Mouse (Mus musculus) neural tube, embryonic 12.5 days (tissue): Measurements from ENCODE around the gene Zfp281. TPM values are rescaled to one million over a fixed set of nuclear protein-coding genes. Genes with fewer than 3 reads are reported as not detected.

ENCODE experiments used
- ATAC-seq: fragments of 200-750 bp; cut with Nextera tagmentation; 2 replicates; pipeline ENCODE4 v1.8.0; 2017; ENCODE audit warnings: low read depth, mild to moderate bottlenecking, moderate TSS enrichment, moderate library complexity; ENCODE audit not compliant: low FRiP score
- H3K27ac ChIP-seq: fragments of 300-500 bp; sonication (generic); 2 replicates; pipeline ENCODE4 v1.5.1; 2016
- H3K27me3 ChIP-seq: fragments of 300-500 bp; sonication (generic); replicated peaks from 2 replicates; pipeline ENCODE4 v1.6.1; 2016; ENCODE audit warnings: mild to moderate bottlenecking
- H3K36me3 ChIP-seq: fragments of 300-500 bp; sonication (generic); 2 replicates; pipeline ENCODE4 v1.6.1; 2016; ENCODE audit warnings: mild to moderate bottlenecking
- H3K4me1 ChIP-seq: fragments of 300-500 bp; sonication (generic); 2 replicates; pipeline ENCODE4 v1.6.1; 2016
- H3K4me2 ChIP-seq: fragments of 300-500 bp; sonication (generic); replicated peaks from 2 replicates; pipeline ENCODE4 v1.6.1; 2016; ENCODE audit warnings: mild to moderate bottlenecking
- H3K4me3 ChIP-seq: fragments of 300-500 bp; sonication (generic); 2 replicates; pipeline ENCODE4 v1.5.1; 2016
- H3K9ac ChIP-seq: fragments of 300-500 bp; sonication (generic); 2 replicates; pipeline ENCODE4 v1.6.1; 2016; ENCODE audit warnings: mild to moderate bottlenecking
- H3K9me3 ChIP-seq: fragments of 300-500 bp; sonication (generic); 2 replicates; pipeline ENCODE4 v1.6.1; 2016; ENCODE audit warnings: mild to moderate bottlenecking
- WGBS: fragments of 180-500 bp; shearing (Covaris S2); methylation state at CpG from one replicate; pipeline ENCODE4 v1.1.7; 2016; 5-methylcytosine and 5-hydroxymethylcytosine counted together
- polyA plus RNA-seq: library from polyadenylated mRNA; unstranded; fragments of >200 nt; fragmentation: Nextera tagmentation; extraction: Ambion mirVana; gene quantifications from 2 replicates; pipeline ENCODE4 v1.2.1, GENCODE M21; 2016

The Zfp281 gene
- polyA plus RNA-seq, 1 experiment from 2014 or later, result 35.2 TPM

DNA sequence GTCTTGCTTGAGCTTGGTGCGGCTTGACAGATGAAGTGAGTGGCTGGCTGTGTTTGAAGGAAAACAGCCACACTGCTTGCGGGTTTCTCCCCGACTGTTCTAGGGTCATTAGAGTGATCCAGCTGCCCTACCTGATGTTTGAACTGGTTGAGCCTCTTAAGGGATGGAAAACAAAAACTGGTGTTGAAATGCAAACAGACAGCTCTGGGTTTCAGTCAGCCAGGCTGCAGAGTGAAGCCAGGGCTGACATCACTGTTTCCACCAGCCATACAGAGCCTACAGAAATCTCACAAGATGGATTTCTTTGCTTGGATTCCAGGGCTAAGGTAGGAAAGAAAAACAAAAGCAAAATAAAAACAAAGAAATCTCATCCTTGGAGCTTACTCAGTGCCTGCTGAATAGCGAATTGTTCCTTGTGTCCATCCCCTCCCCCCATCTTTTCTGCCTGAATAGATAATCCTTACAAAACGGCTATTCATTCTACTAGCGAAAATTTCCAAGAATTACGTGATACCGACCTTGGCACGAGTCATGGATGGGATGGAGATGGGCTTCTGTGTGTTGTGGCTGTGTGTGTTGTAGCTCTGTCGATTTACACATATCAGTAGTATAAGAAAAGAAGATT, 37.4 kb downstream of the Zfp281 start:
- no peaks in the 10 kb centered on the region for H3K36me3 ChIP-seq
- no peak for ATAC-seq

DNA sequence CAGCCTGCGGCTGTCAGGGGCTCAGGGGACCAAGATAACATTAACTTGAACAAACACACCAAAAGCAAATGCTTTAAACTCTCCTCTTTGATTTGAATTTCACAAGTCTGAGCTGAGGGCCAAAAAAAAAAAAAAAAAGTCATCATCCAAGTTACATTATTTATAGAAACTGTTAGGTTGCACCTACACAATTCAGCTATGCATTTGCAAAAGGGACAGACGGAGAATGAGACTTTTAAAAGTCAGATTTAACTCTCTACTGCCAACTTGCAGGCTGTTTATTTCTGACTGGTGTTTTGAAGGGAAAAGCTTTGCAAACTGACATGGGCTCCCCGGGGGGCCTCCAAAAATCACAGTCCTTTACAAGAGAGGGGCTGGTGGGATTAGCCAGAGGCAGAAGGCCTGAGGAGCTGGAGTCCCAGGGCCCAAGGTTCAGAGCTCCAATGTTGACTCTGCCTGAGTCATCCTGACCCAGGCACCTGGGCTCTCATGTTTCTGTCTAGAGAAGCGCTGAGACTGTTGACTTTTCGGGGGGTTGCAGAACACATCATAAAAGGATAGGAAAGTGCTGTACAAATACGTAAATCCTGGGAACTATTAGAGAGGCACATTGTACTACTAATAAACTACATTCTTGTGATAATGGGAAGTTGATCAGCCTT, 40.4 kb downstream of the Zfp281 start:
- WGBS, result 63% methylated on average over 6 of the region's 6 CpGs
- H3K36me3 ChIP-seq, result no peaks in the 10 kb centered on the region
- peaks cover 10% of the 10 kb centered on the region for H3K4me1 ChIP-seq
- ATAC-seq, result no peak
- H3K9ac ChIP-seq, result no peak overlapping the region
- H3K9me3 ChIP-seq, result no peaks in the 10 kb centered on the region
- no peaks in the 10 kb centered on the region for H3K27me3 ChIP-seq
- no peak overlapping the region for H3K4me3 ChIP-seq
- no peak overlapping the region for H3K27ac ChIP-seq
- H3K4me2 ChIP-seq, result no peak overlapping the region

More for the DNA sequence above, 37.4 kb downstream of the Zfp281 start:
- Histone ChIP-seq H3K9ac (no peak overlapping the region), H3K9me3 (no peaks in the 10 kb centered on the region), H3K4me2 (peak overlapping the region; percentile 24), H3K4me1 (peaks cover 10% of the 10 kb centered on the region), H3K27me3 (no peaks in the 10 kb centered on the region), H3K27ac (no peak overlapping the region), H3K4me3 (no peak overlapping the region)
- WGBS, result 28% methylated on average over 10 of the region's 10 CpGs

DNA sequence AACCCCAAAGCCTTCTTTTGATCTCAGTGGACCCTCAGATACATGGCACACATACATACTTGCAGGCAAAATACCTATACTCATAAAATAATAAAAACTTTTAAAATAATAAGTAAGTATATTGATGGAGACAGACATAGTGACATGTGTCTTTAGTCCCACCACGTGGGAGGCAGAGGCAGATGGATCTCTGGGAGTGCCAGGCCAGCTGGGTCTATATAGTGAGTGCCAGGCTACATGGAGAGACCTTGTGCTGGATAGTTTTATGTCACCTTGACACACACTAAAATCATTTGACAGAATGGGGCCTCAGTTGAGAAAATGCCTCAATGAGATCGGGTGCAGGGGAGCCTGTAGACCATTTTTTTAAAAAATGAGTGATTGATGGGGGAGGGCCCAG, 41.8 kb downstream of the Zfp281 start:
- 71% methylated on average over 2 of the region's 2 CpGs for WGBS
- Histone ChIP-seq H3K36me3 (no peaks in the 10 kb centered on the region), H3K4me1 (peaks cover 13% of the 10 kb centered on the region), H3K27ac (no peak overlapping the region), H3K4me3 (no peak overlapping the region), H3K9me3 (no peaks in the 10 kb centered on the region), H3K4me2 (no peak overlapping the region), H3K27me3 (no peaks in the 10 kb centered on the region), H3K9ac (no peak overlapping the region)
- no peak for ATAC-seq

DNA sequence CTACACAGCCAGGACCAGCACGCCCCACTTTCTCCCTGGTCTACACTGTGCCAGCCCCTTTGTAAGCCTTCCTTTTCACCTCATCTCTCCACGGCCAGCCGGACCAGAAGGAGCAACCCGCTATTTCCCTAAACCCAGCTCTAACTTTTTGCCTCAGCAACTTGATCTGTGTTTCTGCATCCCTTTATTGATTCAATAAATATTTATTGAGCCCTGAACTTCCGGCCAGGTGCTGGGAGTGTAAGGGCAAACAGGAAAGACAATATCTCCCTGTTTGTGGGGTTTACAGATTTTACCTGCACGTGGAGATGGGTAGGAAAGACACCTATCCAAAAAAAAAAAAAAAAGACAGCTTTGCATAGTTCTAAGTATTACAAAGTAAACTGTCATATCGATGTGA, 45.2 kb downstream of the Zfp281 start:
- Histone ChIP-seq H3K9ac (no peak overlapping the region), H3K36me3 (no peaks in the 10 kb centered on the region), H3K27ac (no peak overlapping the region), H3K27me3 (no peaks in the 10 kb centered on the region), H3K4me3 (no peak overlapping the region), H3K4me1 (0 out of 2 replicates have a peak, but pooled peaks cover 5% of the 10 kb centered on the region), H3K9me3 (no peaks in the 10 kb centered on the region), H3K4me2 (no peak overlapping the region)
- 67% methylated on average over 7 of the region's 7 CpGs for WGBS
- no peak for ATAC-seq

DNA sequence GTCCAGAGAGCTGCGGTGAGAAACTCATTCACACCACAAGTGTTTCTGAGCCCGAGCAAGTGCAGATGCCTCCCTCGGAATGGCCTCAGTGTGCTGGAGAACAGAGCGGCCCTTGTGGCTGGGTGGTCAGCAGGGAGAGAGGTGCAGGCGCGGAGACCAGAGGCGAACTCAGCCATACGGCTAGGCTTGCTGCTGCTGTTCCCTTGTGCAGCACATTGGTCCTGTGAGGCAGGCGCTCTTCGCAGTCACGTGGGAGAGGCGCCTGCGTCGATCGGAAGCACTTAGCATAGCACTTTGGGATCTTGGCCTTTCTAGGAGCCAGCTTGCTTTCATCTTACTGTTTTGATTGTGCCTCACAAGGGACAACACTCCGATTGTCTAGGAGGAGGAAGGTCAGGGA, 45.7 kb downstream of the Zfp281 start:
- no peaks in the 10 kb centered on the region for H3K36me3 ChIP-seq
- WGBS, result 39% methylated on average over 16 of the region's 16 CpGs
- H3K4me3 ChIP-seq, result 0 out of 2 replicates have a peak overlapping the region, but pooled peaks have one; percentile 5
- 0 out of 2 replicates have a peak, but pooled peaks have one; percentile 25 for ATAC-seq
- no peak overlapping the region for H3K27ac ChIP-seq
- H3K27me3 ChIP-seq, result no peaks in the 10 kb centered on the region
- no peaks in the 10 kb centered on the region for H3K9me3 ChIP-seq
- peaks cover 5% of the 10 kb centered on the region; the same call in 1 of the 2 replicates for H3K4me1 ChIP-seq
- no peak overlapping the region for H3K9ac ChIP-seq
- H3K4me2 ChIP-seq, result peak overlapping the region; percentile 33

DNA sequence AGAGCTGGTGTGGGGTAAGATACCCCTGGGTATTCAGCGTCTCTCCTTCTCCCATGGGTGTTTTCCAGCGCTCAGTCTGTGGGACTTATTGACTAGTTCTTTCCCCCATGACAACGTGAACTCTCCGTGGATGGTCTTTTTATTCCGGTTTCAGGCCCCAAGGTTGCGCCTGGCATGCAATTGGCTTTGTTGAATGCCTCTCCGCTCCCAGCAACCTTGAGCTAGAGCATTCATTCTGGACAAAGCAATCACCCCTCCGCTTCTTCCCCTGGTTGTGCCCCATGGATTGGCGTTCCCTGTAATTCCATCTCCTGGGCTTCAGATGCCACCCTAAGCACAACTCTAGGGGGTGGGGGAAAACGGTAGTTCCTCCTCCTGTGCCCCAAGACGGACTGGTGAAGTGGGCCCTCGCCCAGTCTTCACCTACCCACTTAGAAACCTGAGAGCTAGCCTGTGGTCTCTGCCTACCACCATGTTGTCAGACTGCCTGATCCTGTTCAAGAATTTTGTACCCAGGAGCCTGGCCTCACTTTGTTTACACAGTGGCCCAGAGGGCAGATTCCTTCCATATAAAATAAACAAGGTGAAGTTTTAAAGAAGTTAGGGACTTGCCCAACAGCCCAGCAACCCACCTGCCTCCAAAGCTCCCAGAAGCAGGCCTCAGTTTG, 47.2 kb downstream of the Zfp281 start:
- Histone ChIP-seq H3K9me3 (no peaks in the 10 kb centered on the region), H3K9ac (no peak overlapping the region), H3K27me3 (no peaks in the 10 kb centered on the region), H3K36me3 (no peaks in the 10 kb centered on the region), H3K4me3 (no peak overlapping the region), H3K27ac (no peak overlapping the region), H3K4me2 (no peak overlapping the region), H3K4me1 (peaks cover 5% of the 10 kb centered on the region; the same call in 1 of the 2 replicates)
- WGBS, result 84% methylated on average over 12 of the region's 12 CpGs
- no peak for ATAC-seq

DNA sequence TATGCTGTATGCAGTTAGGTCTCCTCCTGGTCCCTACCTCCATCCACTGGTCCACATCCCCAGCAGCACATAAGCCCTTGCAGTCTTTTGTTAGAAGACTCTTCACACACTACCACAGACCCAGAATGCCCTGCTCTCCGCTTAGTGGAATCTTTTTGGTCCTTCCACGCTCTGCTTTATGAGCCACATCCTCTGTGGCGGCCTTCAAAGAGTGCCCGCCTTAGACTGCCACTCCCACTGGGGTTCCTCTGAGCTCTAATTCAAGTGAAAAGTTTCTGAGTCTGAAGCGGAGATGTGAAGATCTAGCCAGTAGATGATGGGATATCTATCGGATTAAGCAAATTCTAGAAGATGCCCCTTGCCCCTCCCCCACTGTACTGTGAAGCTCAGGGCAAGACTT, 47.9 kb downstream of the Zfp281 start:
- no peaks in the 10 kb centered on the region for H3K36me3 ChIP-seq
- WGBS, result 78% methylated on average over 6 of the region's 6 CpGs
- ATAC-seq, result no peak
- H3K4me2 ChIP-seq, result no peak overlapping the region
- H3K4me3 ChIP-seq, result no peak overlapping the region
- H3K9ac ChIP-seq, result no peak overlapping the region
- H3K27me3 ChIP-seq, result no peaks in the 10 kb centered on the region
- H3K9me3 ChIP-seq, result no peaks in the 10 kb centered on the region
- H3K4me1 ChIP-seq, result peaks cover 5% of the 10 kb centered on the region; the same call in 1 of the 2 replicates
- H3K27ac ChIP-seq, result no peak overlapping the region

DNA sequence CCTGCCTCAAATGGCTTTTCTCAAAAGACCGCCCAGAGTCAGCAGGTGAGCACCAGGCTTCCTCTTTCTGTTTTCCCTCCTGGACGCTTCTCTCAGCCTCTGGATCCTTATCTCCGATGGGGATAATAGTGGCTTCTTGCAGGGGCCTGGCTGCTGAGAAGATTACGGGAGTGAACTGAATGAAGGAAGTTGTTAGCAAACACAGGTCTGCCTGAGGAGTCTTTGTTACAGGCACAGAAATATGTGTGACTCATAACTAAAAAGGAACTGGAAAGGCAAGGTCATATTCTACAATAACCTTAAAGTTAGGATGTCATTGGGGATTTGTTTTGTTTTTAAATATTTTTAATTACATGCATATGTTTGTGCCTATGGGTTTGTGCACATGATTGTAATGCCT, 48.6 kb downstream of the Zfp281 start:
- no peak overlapping the region for H3K4me3 ChIP-seq
- no peak overlapping the region for H3K4me2 ChIP-seq
- H3K4me1 ChIP-seq, result peaks cover 5% of the 10 kb centered on the region; the same call in 1 of the 2 replicates
- H3K36me3 ChIP-seq, result no peaks in the 10 kb centered on the region
- no peak for ATAC-seq
- H3K27me3 ChIP-seq, result no peaks in the 10 kb centered on the region
- WGBS, result 73% methylated on average over 4 of the region's 4 CpGs
- H3K27ac ChIP-seq, result no peak overlapping the region
- H3K9ac ChIP-seq, result no peak overlapping the region
- no peaks in the 10 kb centered on the region for H3K9me3 ChIP-seq

DNA sequence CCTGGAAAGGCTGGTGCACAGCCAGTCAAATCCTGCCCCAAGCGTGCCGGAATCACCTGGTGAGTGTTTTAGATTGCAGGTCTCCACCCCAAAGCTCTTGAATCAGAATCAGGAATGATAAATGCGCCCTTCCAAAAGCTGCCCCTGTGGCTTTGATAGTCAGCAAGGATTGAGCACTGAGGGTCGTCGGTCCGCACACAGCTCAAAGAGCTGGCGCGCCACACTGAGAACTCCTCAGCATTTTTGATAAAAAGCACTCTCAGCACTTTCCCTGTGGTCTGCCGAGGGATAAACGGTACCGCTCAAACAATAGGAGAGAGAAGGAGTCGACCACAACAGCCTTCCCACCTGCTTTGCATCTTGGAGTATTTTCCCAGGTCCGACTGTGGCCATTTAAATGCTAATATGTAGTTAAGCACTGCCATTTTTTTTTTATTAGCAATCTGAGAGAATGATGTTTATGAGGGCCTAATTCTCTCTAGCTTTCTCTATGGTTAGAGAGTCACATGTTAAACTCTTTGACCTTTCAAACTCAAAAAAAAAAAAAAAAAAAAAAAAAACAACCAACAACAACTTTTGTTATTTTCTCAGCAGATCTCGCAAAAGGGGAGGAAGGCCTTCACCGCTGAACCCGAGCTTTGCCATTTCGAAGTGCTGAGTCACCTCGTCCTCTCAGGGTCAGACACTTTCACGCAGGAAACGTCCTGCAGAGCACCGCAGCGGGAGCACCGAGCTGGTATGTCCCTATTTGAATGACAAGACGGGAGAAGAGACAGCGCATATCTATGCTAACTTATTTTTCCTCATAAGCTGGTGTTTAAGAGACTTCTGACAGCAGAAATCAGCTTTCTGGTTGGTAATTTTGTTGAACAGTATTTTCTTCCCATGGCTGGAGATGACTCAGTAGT, 50.1 kb downstream of the Zfp281 start:
- H3K27ac ChIP-seq, result no peak overlapping the region
- no peaks in the 10 kb centered on the region for H3K9me3 ChIP-seq

DNA sequence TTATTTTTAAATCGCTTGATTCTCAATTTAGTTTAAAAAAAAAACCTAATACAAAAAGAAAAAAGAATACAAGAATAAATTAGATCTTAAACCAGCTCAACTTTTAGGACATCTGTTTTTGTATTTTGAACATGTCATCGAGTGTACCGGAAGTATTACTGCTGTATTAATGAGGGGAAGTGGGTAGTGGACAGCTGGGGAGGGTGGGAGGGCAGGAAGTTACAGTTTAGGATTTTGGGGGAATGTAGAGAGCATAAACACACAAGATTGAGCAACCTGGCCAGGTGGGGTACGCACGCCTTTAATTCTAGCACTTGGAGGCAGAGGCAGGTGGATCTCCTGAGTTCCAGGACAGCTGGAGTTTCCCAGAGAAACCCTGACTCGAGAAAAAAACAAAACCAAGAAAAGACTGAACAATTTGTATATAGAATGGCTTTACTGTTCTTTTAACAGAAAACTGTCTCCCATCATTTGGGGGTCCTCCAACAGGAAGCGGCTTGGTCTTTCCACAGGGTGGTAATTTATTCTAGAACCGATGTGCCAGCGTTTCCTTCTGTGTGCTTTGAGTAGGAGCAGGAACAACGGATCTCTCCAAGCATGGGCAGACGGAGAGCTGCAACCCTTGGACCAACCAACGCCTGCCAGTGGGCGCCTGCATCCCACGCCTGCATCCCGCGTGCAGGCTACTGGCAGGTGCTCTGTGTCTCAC, 51.2 kb downstream of the Zfp281 start:
- ATAC-seq, result no peak
- 89% methylated on average over 16 of the region's 16 CpGs for WGBS
- Histone ChIP-seq H3K9ac (no peak overlapping the region), H3K4me2 (no peak overlapping the region), H3K9me3 (no peaks in the 10 kb centered on the region), H3K36me3 (no peaks in the 10 kb centered on the region), H3K4me3 (no peak overlapping the region), H3K4me1 (no peaks in the 10 kb centered on the region; the same call in 1 of the 2 replicates), H3K27ac (no peak overlapping the region), H3K27me3 (no peaks in the 10 kb centered on the region)

More for the DNA sequence above, 50.1 kb downstream of the Zfp281 start:
- no peaks in the 10 kb centered on the region for H3K36me3 ChIP-seq
- H3K4me2 ChIP-seq, result peak overlapping the region; percentile 35
- H3K4me1 ChIP-seq, result peaks cover 5% of the 10 kb centered on the region; the same call in 1 of the 2 replicates
- no peak for ATAC-seq
- 12% methylated on average over 25 of the region's 25 CpGs for WGBS
- H3K4me3 ChIP-seq, result no peak overlapping the region
- no peak overlapping the region for H3K9ac ChIP-seq
- no peaks in the 10 kb centered on the region for H3K27me3 ChIP-seq

DNA sequence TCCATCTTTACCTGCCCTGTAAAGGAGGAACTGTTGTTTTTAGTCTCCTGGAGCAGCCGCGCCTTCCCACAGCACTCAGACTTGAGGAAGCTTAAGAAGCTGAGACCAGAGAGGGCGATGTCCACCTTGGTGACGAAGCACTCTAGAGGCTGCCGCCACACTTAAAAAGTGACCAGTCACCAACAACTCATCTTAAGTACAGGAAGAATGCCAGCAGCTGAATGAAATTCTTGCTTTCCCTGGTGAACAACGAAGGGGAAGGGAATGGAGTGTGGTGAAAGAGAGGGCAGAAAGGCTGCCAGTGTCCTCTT, 51.7 kb downstream of the Zfp281 start:
- H3K4me1 ChIP-seq, result no peaks in the 10 kb centered on the region; the same call in 1 of the 2 replicates
- no peak overlapping the region for H3K4me2 ChIP-seq
- WGBS, result 90% methylated on average over 6 of the region's 6 CpGs
- no peaks in the 10 kb centered on the region for H3K27me3 ChIP-seq
- no peaks in the 10 kb centered on the region for H3K36me3 ChIP-seq
- no peak overlapping the region for H3K27ac ChIP-seq
- H3K9me3 ChIP-seq, result no peaks in the 10 kb centered on the region
- no peak overlapping the region for H3K9ac ChIP-seq
- no peak overlapping the region for H3K4me3 ChIP-seq
- no peak for ATAC-seq
